Mouse (Mus musculus): ENCODE data around the gene Gnpnat1.

Gene Gnpnat1

DNA sequence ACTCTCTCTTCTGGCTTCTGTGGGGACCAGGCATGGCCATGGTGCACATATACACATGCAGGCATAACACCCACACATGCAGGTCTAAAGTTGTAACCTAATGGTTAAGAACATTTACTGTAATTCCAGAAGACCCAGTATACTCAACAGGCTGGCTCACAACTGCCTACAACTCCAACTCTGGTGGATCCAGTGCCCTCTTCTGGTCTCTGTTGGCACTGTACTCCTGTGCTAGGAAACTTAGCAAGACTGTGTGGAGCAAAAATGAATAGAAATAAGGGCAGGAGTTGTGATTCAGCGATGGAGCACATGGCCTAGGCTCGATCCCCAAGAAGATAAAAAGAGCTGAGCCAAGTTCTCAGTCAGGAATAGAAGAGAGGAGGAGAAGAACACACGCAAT, 4.9 kb downstream of the Gnpnat1 start:
- no peak for DNase-seq (ENCODE audit: low spot score in 2 of 2)

DNA sequence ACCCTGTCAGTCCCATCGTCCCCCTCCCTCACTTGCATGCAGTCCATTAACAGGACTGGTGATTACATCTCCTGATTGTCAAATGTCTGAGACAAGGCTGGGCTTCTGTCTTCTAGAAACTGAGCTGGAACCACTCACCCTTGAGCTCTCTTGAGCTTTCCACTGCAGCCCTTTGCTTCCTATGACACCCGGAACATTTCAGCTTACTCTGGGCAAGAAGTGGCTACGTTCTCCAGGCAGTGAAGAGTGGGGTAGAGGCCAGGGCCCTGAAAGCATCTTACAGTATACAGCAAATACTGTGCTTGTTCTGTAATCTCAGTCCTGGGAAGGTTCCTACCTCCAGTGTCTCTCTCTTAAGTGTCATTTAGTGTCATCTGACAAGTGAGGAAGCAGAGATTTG, 15.5 kb downstream of the Gnpnat1 start:
- no peak for DNase-seq (ENCODE audit: low spot score in 2 of 2)

DNA sequence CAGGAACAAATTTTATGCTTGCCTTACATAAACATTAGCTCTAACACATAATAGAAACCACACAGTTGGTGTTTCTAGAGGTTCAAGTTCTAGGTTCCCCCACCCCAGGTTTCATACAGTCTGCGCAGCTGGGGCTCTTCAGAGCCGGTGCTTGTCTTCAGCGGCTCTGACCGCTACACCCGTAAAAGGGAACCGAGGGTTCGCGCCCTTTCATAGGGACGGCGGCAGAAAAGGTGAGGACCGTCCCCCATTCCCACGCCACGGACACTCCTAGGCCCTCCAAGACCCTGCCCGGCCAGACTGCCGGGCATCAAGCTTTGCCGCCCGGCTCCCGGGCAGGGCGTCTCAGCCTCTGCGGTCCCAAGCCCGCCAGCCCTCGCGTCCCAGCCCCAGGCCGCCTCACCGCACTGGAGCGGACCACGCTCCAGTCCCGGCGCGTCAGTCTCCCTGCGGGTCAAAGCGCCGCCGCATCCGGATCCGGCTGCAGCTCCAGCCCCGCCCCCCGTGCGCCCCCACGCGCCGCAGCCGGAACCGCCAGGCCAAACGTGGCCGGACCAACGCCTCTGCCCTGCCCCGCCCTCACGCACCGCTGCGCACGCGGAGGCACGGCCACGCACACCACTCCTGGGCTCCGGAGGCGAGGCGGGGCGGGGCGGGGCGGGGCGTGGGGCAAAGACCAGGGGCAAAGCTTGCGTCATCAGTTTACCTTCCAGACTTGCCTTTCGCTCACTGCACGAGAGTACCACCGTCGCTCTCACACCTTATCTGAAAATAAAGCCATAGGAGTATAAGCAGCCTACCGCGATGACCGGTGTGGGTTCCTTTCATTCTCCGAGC, 16.1 kb downstream of the Gnpnat1 start:
- DNase-seq (ENCODE audit: low spot score in 2 of 2) = peak; percentile 86 to 90

DNA sequence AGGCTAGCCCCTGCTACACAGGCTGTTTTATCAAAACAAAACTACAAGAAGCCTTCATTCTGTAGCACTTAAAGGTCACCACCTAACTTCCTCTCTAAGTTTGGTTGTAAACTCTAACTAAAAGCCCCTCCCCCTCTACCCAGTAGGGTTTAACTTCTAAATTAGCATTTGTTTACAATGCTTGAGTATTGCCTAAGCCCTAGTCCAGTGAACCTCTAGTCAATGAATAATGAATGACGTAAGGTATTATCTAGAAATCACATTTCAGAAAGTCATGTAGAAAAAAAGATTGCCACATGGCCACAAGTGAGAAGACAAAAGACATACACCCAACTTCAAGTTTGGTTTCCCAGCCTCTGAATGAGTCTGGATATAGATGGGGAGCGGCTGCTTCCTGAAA, 17.2 kb downstream of the Gnpnat1 start:
- no peak for DNase-seq (ENCODE audit: low spot score in 2 of 2)

DNA sequence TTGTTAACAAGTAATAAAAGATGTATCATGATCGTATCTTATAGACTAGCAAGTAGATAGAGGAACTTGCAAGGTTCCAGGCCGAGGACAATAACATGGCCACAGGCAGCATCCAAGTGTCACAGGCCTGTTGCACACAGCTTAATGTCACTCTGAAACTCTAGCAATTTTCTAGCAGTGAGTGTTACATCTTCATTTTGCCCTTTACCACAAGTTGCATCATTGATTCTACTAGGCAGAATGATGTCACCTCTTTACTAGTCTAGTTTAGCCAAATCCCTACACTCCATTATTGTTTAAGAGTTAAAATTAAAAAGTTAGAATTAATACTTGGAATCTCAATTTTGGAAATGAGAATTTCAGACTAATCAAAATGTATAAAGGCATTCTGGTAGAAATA, 19.1 kb downstream of the Gnpnat1 start:
- no peak for DNase-seq (ENCODE audit: low spot score in 2 of 2)

DNA sequence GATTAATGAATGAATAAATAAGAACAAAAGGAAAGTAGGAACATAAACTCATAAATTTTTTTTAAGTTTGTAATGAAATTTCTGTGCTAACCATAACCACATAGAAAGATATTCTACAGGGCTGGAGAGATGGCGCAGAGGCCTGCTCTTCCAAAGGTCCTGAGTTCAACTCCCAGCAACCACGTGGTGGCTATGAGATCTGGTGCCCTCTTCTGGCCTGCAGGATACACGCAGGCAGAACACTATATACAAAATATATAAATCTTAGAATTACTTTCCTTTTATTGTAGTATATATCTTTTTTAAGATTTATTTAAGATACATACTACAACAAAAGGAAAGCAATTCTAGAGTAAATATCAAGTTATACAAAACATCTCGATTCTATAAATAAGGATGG, 21.8 kb downstream of the Gnpnat1 start:
- DNase-seq (ENCODE audit: low spot score in 2 of 2) = no peak

DNA sequence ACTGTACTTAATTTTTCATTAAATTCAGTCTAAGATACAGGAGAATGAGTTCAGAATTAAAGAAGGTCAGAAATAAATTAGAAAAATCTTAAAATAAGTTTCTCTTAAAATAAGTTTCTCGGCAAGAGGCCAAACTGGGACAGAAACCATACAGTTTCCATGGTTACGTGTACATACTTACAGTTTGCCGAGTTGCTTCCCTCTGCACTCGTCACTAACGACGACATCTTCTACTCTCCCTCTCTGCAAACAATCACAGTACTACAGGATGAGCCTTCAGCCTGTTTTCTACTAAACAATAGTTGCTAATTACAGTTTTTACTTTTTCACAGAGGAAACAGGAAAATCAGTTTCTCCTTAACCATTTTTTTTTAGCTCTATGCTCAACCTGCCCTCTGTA, 24.0 kb downstream of the Gnpnat1 start:
- DNase-seq (ENCODE audit: low spot score in 2 of 2) = no peak

DNA sequence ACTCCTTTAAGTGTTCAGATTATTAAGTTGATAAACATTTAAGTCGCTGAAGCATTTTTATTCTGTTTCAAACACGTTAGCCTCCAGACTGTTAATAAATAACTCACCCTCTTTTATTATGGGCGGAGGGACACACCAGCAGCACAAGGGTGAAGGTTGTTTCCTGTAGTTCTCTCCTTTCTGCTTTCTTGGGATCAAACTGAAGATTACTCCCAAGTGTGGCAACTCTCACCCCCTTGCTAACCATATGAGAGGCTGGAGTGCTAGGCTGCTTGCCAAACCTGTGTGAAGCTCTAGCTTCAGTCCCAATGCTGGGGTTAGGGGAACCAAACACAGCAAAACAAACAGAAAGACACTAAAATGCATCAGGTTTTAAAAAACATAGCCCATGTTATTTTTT, 25.9 kb downstream of the Gnpnat1 start:
- DNase-seq (ENCODE audit: low spot score in 2 of 2) = no peak

DNA sequence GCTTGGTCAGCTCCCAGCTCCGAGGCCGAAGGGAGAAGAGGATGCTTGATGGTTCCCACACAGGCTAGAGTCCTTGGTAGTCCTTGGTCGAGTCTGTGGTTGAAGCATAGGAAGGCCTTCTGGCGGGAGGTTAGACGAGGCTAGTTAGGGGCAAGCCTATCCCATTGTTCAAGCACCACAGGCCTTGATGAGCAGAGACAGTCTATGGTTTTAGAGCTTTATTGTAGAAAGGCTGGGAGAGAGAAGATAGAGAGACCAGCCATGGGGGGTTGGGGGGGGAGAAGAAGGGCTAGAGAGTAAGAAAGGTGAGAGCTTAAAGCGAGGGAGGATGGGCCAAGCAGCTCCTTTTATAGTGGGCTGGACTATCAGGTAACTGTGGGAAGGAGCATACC, 39.5 kb downstream of the Gnpnat1 start:
- no peak for DNase-seq (ENCODE audit: low spot score in 2 of 2)

DNA sequence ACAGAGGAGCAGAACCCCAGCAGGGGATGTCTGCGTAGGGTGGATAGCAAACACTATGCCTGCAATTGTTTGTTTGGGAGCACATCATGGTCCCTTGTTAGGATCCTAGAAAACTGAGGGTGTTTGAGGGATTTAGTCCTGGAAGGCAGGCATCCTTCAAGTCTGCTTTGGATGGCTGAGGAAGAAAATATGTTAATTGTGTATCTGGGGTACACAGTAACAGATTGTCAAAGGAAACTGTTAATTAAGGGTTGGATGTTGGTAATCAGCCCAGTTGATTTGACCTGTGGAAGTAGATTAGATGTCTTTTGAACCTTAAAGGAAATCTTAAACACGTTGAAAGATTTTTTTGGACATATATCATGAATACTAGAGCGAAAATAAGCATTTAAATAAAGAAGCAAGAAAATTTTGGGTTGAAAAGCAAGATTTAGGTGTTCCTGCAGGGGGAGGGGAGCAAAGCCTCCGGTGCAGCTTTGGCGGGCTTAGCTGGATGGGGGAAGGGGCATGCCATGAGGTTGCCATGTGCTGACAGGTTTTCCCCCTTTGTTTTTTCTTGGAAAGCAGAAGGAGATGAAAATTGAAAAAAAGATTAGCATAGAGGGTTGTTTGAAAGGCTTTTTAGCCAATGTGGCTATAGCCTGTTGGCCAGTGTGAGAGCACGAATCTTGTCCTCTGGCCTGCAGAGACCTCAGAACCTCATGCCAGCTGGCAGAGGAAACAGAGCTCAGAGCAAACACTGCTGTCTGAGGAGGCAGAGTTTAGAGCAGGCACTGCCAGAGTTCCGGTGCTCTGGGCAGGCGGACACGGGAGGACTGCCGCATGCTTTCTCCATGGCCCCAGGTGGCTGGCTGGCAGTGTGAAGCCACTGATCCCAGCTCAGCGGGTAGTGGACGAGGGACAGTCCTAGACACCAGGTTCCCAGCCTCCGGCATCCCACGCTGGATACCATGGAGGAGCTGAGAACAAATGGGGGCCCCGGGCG, 40.2 kb downstream of the Gnpnat1 start:
- DNase-seq (ENCODE audit: low spot score in 2 of 2) = no peak

DNA sequence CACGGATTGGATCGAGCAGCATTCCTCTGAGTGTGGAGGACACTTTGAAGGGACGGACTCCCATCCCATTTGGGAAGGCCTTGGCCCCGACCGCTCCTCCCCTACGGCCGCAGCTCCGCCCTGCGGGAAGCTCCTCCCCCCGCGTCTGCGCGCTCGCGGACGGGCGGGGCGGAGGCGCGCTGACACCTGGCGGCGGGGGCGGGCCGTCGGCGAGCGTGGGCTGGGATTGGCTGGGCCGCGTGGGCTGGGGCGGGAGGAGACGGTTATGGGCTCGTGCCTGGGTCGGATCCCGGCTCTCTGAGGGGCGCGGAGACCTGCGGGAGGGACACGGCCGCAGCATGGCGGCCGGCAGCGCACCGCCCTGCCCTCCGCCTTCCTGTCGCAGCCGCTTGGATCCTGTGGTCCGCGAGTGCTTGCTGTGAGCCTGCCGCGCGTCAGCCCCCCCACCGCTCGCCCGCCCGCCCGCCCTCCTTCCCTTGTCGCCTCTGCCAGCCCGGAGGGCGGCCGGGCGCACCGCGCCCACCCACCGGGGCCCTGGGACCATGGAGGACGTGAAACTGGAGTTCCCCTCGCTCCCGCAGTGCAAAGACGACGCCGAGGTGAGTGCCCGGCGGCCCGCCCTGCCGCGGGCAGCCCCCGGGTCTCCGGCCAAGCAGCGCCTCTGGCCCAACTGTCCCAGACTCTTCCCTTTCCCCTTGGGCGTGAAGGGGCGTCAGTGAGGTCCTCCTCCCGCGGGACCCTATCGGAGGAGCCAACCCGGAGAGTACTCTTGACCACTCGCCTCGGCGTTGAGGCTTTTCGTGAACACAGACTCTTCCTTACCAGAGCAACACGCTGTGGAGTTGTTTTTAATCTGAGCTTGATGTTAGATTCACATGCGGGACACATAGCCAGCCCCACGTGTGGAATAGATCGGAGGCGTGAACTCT, 53.5 kb downstream of the Gnpnat1 start, which contains the start of gene Styx:
Gene Styx, plus strand, starts transcription at position 163 of the 929 bp plus-strand sequence.
- DNase-seq (ENCODE audit: low spot score in 2 of 2) = peak; percentile 87 to 88

DNA sequence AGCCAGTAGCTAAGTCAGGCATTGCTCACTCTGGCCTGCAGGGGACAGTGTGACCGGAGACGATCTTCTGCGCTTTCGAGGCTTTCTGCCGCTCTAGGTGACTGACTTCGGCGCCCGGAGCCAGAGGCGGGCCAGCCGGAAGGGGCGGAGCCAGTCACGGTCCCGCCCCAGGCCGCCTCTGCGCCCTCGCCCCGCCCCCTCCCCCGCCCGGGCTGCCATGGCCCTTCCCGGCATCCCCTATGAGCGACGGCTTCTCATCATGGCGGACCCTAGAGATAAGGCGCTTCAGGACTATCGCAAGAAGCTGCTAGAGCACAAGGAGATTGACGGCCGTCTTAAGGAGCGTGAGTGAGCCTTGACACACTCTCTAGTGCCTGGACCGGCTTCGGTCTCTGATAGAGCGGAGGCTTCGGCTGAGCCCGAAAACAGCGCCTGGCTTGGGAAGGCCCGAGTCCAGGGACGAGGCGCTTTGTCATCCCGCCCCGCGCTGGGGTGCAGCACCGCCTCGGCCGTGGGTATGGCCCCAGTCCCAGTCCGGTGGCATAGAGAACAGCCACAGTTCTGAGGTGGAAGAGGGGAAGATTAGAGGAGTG, 75.0 kb downstream of the Gnpnat1 start, which contains the start of gene Psmc6:
Gene Psmc6, plus strand, starts transcription at position 200 of the 593 bp plus-strand sequence.
- peak; percentile 88 to 90 for DNase-seq (ENCODE audit: low spot score in 2 of 2)

DNA sequence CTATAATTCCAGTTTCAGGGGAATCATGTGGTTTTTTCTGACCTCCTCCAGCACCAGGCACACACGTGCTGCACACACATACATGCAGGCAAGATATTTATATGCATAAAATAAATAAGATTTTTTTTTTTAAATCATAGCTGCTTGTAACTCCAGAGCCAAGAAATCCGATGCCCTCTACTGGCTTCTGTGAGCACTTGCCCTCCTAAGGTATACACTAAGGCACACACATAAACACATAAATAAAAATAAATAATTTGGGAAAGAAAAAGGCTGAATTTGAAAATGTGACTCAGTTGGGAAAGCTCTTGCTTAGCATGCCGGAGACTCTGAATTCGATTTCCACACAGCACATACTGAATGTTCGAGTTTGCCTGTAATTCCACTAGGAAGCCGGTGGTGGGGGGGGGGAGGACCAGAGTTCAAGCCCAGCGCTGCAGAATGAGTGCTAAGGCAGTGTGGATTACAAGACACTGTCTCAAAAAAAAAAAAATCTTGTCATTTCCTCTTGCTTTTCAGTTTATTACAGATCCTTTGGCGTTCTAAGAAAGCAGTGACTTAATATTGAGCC, 75.6 kb downstream of the Gnpnat1 start:
- no peak for DNase-seq (ENCODE audit: low spot score in 2 of 2)

DNA sequence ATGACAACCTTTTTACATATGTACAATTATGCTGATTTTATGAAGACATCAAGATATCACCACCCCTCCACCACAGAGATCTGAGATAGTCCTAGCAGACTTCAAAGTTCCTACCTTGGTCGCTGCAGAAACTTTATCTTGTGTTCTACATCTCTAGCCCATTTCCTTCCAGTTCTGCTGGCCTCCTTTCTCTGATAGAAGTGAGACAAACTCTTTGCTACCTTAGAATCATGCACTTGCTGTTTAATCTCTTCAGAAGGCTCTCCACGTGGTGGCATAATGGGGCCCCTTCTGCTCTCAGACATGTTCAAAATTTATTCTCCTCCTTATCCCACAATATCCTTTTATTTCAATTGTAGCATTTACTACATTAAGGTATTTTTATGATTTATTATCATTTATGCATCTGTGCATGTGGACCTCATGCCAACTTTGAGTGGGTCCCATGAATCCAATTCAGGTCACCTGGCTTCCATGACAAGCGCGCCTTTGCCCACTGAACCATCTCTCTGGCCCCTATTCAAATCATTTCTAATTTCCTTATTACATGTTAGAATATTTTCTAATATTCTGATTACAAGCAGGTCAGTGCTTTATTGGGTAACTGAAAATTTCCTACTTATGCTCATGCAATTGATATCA, 76.5 kb downstream of the Gnpnat1 start:
- DNase-seq (ENCODE audit: low spot score in 2 of 2) = no peak
